Mouse (Mus musculus) heart, postnatal 0 days (tissue): Measurements from ENCODE around the gene Slc22a23.

Source experiments
- CTCF ChIP-seq: IDR thresholded peaks from 2 replicates; pipeline ENCODE4 v1.5.1; 2016; ENCODE audit warnings: antibody characterized with exemption, control low read depth, low read depth
- EP300 ChIP-seq: IDR thresholded peaks from 2 replicates; pipeline ENCODE4 v1.6.1; 2016; ENCODE audit warnings: antibody characterized with exemption, low read depth

DNA sequence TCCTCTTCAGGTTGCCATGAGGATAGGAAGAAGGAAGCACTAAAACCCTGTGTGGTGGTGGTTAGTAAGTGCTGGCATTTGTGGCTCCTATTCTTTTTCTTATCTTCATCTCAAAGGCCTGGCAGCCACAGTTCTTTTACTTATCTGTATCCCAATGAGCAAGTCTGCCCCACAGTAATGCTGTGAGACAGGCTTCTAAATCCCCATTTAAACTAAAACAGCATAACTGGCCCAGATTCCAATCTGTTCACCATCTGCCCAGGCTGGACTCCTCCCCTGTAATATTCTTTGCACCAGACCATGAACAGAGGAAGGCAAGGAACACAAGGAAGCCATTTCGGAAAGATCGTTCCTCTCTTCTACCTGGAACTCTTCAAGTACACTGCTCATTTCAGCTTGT is 70.6 kb downstream of the Slc22a23 start:
- no peak for TF ChIP-seq CTCF
- TF ChIP-seq EP300, result no peak
